Mouse (Mus musculus): Measurements from ENCODE around the gene Zfp618.

DNA sequence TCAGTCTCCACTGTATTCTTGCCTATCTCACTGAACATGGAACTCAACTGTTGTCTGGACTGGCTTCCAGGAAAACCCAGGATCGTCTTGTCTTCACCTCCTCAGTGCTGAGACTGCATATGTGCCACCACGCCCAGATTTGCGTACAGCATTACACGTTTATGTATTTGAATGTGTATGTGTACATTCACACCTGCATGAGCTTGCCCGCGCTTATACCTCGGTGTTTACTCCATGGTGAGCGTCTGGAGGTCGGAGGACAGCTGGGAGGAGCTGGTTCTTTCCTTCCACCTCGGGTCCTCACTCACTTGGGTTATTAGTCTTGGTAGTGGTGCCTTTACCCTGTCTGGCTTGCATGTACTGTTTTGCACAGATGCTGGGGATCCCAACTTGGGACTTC, 53.2 kb downstream of the Zfp618 start:
- TF ChIP-seq CTCF (IDR thresholded peaks at IDR 0.05; ENCODE audit: extremely low read depth, insufficient read length, insufficient replicate concordance, low read depth, low read length) (no peak), POLR2A (IDR thresholded peaks at IDR 0.05; ENCODE audit: low read depth, low read length) (no peak)

Measured in small intestine, adult 2 months (tissue).